In genomic region chr1:153000486-153001228, GRCm38 (mm10) we compare ENCODE assay signal across 14 mouse cellular contexts. TPM values are rescaled to one million over a fixed set of nuclear protein-coding genes. Genes with fewer than 3 reads are reported as not detected.
A peak's percentile ranks its signal among the peaks of the same experiment; 100 is the strongest.
DNase-seq lines count a peak whose midpoint lies in the region; ATAC-seq lines count a peak whose summit lies in the region.
"Had no signal": no experiment of that assay in that cellular context is flagged by ENCODE, and none has a peak within 500 bp of the region (broad histone marks: within the 10 kb centered on the region; RNA-seq: fewer than 3 reads in every experiment).

No protein-coding gene starts in this region.

- no peak overlapping the region for H3K9ac ChIP-seq in liver, embryonic 12.5 days
- H3K9ac ChIP-seq: hindbrain, embryonic 13.5 days; liver, embryonic 14.5 days had no signal

- no peak overlapping the region for H3K4me2 ChIP-seq in liver, embryonic 12.5 days
- H3K4me2 ChIP-seq: hindbrain, embryonic 13.5 days had no signal

- H3K4me3 ChIP-seq in liver, embryonic 12.5 days = no peak overlapping the region
- H3K4me3 ChIP-seq: erythroblast, embryonic 14.5 days; hindbrain, embryonic 13.5 days had no signal

- intact Hi-C loops in gastrocnemius, postnatal 14 days (cut with DNase I; ENCODE audit: low total_unique reads) = no loop called here

- no peak for ATAC-seq in liver, embryonic 12.5 days

- 61% methylated on average over 6 of the region's 6 CpGs for WGBS in liver, embryonic 12.5 days (ENCODE audit: insufficient replicate concordance)

- H3K9me3 ChIP-seq in liver, embryonic 12.5 days (replicated peaks) = no peaks in the 10 kb centered on the region
- H3K9me3 ChIP-seq: hindbrain, embryonic 13.5 days had no signal

- peak; percentile 80 for DNase-seq in layer of hippocampus, adult 11-12 months (ENCODE audit: low spot score)
- DNase-seq in layer of hippocampus, adult 9-10 months (ENCODE audit: low spot score) = no peak
- peak; percentile 99 for DNase-seq in cerebellum, adult 9-10 months
- DNase-seq in layer of hippocampus, adult 9-11 months = peak; percentile 86
- peak; percentile 77 to 82 for DNase-seq in right cerebral cortex, postnatal 10 days (ENCODE audit: low spot score in 2 of 2)
- DNase-seq in gastrocnemius, postnatal 4 days (ENCODE audit: low spot score in 2 of 2) = no peak
- no peak for DNase-seq in gastrocnemius, postnatal 14 days
- DNase-seq: gastrocnemius, postnatal 25 days; kidney, postnatal 10 days had no signal

- H3K36me3 ChIP-seq in liver, embryonic 12.5 days = no peaks in the 10 kb centered on the region
- H3K36me3 ChIP-seq: hindbrain, embryonic 13.5 days had no signal

- no peaks in the 10 kb centered on the region for H3K27me3 ChIP-seq in liver, embryonic 12.5 days (replicated peaks)
- H3K27me3 ChIP-seq: CH12.LX; hindbrain, embryonic 13.5 days had no signal

- no peaks in the 10 kb centered on the region for H3K4me1 ChIP-seq in liver, embryonic 12.5 days

- no peak overlapping the region for H3K27ac ChIP-seq in liver, embryonic 12.5 days
- H3K27ac ChIP-seq: hindbrain, embryonic 13.5 days; liver, embryonic 14.5 days had no signal

RNA-seq across cellular contexts. Expression of gene Nmnat2, which starts 45.9 kb away (rescaled TPM):
- polyA plus RNA-seq in liver, embryonic 12.5 days (2016; fragmentation: Nextera tagmentation; extraction: Ambion mirVana) = 0.05 TPM in 1 of 2 replicates, not detected in the other
- total RNA-seq in gastrocnemius, postnatal 4 days (2021) = 1 to 10 TPM; 2.0 to 3.4 TPM
- 1 to 10 TPM in 1 of 2 experiments, under 1 TPM in 1; 0.51 to 1.1 TPM for total RNA-seq in gastrocnemius, postnatal 14 days (2021)
- polyA plus RNA-seq: erythroblast, embryonic 14.5 days had no signal

Comparison
In these comparisons a context has a peak if more than half of its experiments do, and no peak if none do; other contexts are left out.
1. DNase-seq: peak in layer of hippocampus, adult 11-12 months (single experiment), cerebellum, adult 9-10 months (single experiment), layer of hippocampus, adult 9-11 months (single experiment) and right cerebral cortex, postnatal 10 days (2 of 2); none in layer of hippocampus, adult 9-10 months (single experiment), gastrocnemius, postnatal 4 days (0 of 2) and gastrocnemius, postnatal 14 days (single experiment).